Mouse (Mus musculus) kidney, embryonic 16.5 days (tissue): ENCODE data around the gene Apoc2. TPM values are rescaled to one million over a fixed set of nuclear protein-coding genes. Genes with fewer than 3 reads are reported as not detected.

Experiments used
- ATAC-seq: fragments of 200-750 bp; cut with Nextera tagmentation; 2 replicates; pipeline ENCODE4 v1.8.0; 2017; ENCODE audit warnings: moderate TSS enrichment; ENCODE audit not compliant: low FRiP score, low TSS enrichment
- H3K27ac ChIP-seq: fragments of 300-500 bp; sonication (generic); 2 replicates; pipeline ENCODE4 v1.5.1; 2014; ENCODE audit warnings: low read length
- H3K27me3 ChIP-seq: fragments of 300-500 bp; sonication (generic); 2 replicates; pipeline ENCODE4 v1.6.1; 2014; ENCODE audit warnings: low read length, control low read depth, mixed read lengths; ENCODE audit not compliant: insufficient read depth
- H3K36me3 ChIP-seq: fragments of 300-500 bp; sonication (generic); 2 replicates; pipeline ENCODE4 v1.6.1; 2014; ENCODE audit warnings: low read length, control low read depth, mixed read lengths; ENCODE audit not compliant: insufficient read depth
- H3K4me1 ChIP-seq: fragments of 300-500 bp; sonication (generic); 2 replicates; pipeline ENCODE4 v1.6.1; 2014; ENCODE audit warnings: low read length, control low read depth, mixed read lengths; ENCODE audit not compliant: insufficient read depth
- H3K4me2 ChIP-seq: fragments of 300-500 bp; sonication (generic); replicated peaks from 2 replicates; pipeline ENCODE4 v1.6.1; 2014; ENCODE audit warnings: low read depth, low read length
- H3K4me3 ChIP-seq: fragments of 300-500 bp; sonication (generic); 2 replicates; pipeline ENCODE4 v1.5.1; 2014; ENCODE audit warnings: mild to moderate bottlenecking, low read length
- H3K9ac ChIP-seq: fragments of 300-500 bp; sonication (generic); replicated peaks from 2 replicates; pipeline ENCODE4 v1.6.1; 2014; ENCODE audit warnings: low read length
- H3K9me3 ChIP-seq: fragments of 300-500 bp; sonication (generic); 2 replicates; pipeline ENCODE4 v1.6.1; 2016; ENCODE audit warnings: low read length, control low read depth
- WGBS: fragments of 180-500 bp; shearing (Covaris S2); extraction: QIAGEN DNeasy Blood & Tissue Kit; methylation state at CpG from one replicate; pipeline ENCODE4 v1.1.7; 2014; 5-methylcytosine and 5-hydroxymethylcytosine counted together
- polyA plus RNA-seq: library from polyadenylated mRNA; unstranded; fragments of >200 nt; fragmentation: Nextera tagmentation; extraction: Ambion mirVana; gene quantifications from 2 replicates; pipeline ENCODE4 v1.2.1, GENCODE M21; 2015

Apoc2 gene
- polyA plus RNA-seq, 1 experiment from 2014 or later, result 4.7 TPM

GRCm38 (mm10) chr7:19715239-19716054, 37.7 kb upstream of the Apoc2 start, which contains the start of gene Tomm40:
Gene Tomm40, minus strand, starts transcription at chr7:19715438.
- peak; percentile 100 for ATAC-seq
- H3K9ac ChIP-seq, result peak within 1 kb of the TSS; percentile 95
- peak within 1 kb of the TSS; percentile 83 for H3K27ac ChIP-seq
- H3K4me2 ChIP-seq, result peak within 1 kb of the TSS; percentile 79
- peak within 1 kb of the TSS; percentile 81 for H3K4me3 ChIP-seq
- peaks cover 22% of the 10 kb centered on the region for H3K4me1 ChIP-seq
- under 1% methylated on average over 59 of the region's 59 CpGs for WGBS
- H3K9me3 ChIP-seq, result peaks cover under 1% of the 10 kb centered on the region
- H3K27me3 ChIP-seq, result no peaks in the 10 kb centered on the region
- peaks cover 56% of the 10 kb centered on the region for H3K36me3 ChIP-seq

DNA sequence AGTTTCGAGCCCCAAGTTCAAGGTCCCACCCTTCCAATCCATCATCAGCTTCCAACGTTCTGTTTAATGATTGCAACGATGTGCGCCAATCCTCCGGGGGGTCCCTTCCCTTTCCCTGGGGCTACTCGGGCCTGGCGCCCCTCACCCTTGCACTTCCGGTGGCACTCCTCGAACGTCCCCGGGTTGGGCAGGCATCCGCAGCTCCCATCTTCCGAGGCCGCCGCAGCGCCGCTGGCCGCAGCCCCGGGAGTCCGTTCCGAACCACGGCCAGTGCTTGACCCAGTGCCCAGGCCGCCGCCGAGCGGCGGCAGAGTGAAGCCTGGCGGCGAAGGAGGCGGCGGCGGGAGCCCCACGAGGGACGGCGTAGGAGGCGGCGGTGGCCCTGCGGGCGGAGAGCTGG, 37.1 kb upstream of the Apoc2 start:
- peak overlapping the region; percentile 64 for H3K27ac ChIP-seq
- peak overlapping the region; percentile 95 for H3K9ac ChIP-seq
- ATAC-seq, result no peak
- H3K36me3 ChIP-seq, result peaks cover 55% of the 10 kb centered on the region
- peak overlapping the region; percentile 79 for H3K4me2 ChIP-seq
- peak overlapping the region; percentile 81 for H3K4me3 ChIP-seq
- no peaks in the 10 kb centered on the region for H3K27me3 ChIP-seq
- H3K9me3 ChIP-seq, result no peaks in the 10 kb centered on the region
- peaks cover 22% of the 10 kb centered on the region for H3K4me1 ChIP-seq
- WGBS, result under 1% methylated on average over 39 of the region's 39 CpGs

GRCm38 (mm10) chr7:19713598-19713997, 35.9 kb upstream of the Apoc2 start:
- peaks cover 58% of the 10 kb centered on the region for H3K36me3 ChIP-seq
- no peak overlapping the region for H3K4me2 ChIP-seq
- H3K4me3 ChIP-seq, result no peak overlapping the region
- H3K9me3 ChIP-seq, result no peaks in the 10 kb centered on the region
- no peak for ATAC-seq
- H3K27me3 ChIP-seq, result no peaks in the 10 kb centered on the region
- WGBS, result 81% methylated on average over 9 of the region's 9 CpGs
- H3K4me1 ChIP-seq, result peaks cover 22% of the 10 kb centered on the region
- H3K9ac ChIP-seq, result no peak overlapping the region
- H3K27ac ChIP-seq, result no peak overlapping the region

- H3K9ac ChIP-seq, result no peak overlapping the region
- WGBS, result 49% methylated on average over 4 of the region's 4 CpGs
- H3K36me3 ChIP-seq, result peaks cover 57% of the 10 kb centered on the region
- ATAC-seq, result no peak
- no peaks in the 10 kb centered on the region for H3K9me3 ChIP-seq
- no peak overlapping the region for H3K4me2 ChIP-seq
- H3K27ac ChIP-seq, result no peak overlapping the region
- no peaks in the 10 kb centered on the region for H3K27me3 ChIP-seq
- no peak overlapping the region for H3K4me3 ChIP-seq
- H3K4me1 ChIP-seq, result peaks cover 22% of the 10 kb centered on the region
These were observed 35.5 kb upstream of the Apoc2 start for GRCm38 (mm10) chr7:19713196-19713595.

GRCm38 (mm10) chr7:19712414-19712813, 34.7 kb upstream of the Apoc2 start:
- Histone ChIP-seq H3K4me3 (no peak overlapping the region), H3K4me1 (peaks cover 22% of the 10 kb centered on the region), H3K4me2 (no peak overlapping the region), H3K36me3 (peaks cover 62% of the 10 kb centered on the region), H3K27me3 (no peaks in the 10 kb centered on the region), H3K27ac (no peak overlapping the region), H3K9me3 (no peaks in the 10 kb centered on the region), H3K9ac (no peak overlapping the region)
- 84% methylated on average over 4 of the region's 4 CpGs for WGBS
- no peak for ATAC-seq

DNA sequence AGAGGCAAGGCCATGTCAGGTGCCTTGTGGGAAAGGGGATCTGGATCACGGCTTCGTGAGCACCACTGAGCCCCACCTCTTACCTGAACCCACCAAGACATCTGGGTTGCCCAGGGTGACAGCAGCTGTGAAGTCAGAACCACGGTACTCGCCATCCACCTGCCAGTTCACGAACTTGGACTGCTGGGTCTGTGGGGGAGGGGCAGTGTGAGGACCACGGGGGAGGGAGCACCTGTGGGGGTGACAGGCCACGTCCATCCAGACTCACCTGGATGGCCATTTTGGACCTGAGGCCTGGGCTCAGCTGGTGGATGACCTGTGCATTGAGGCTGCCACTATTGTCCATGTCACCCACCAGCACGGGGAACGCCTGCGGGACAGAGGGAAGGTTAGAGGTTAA, 32.9 kb upstream of the Apoc2 start:
- 86% methylated on average over 10 of the region's 10 CpGs for WGBS

DNA sequence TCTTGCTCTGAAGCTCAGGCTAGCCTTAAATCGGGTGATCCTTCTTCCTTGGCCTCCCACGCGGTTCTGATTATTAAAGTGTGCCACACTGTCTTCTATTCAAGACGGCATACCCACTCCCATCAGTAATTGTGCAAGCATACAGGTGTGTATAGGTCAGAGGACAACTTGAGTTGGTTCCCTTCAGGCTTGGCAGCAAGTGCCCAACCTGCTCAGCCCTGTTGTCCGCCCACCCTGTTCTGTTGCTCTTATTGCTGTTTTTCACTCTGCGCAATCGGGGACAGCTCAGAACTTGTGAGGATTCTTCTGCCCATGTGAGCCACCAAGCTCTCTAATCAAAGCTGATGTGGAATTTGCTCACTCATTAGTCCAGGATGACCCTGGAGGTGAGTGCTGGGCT, 27.5 kb upstream of the Apoc2 start:
- H3K9me3 ChIP-seq, result no peaks in the 10 kb centered on the region
- no peak overlapping the region for H3K4me3 ChIP-seq
- no peak overlapping the region for H3K4me2 ChIP-seq
- no peak overlapping the region for H3K9ac ChIP-seq
- no peak for ATAC-seq
- peaks cover 6% of the 10 kb centered on the region; the same call in 1 of the 2 replicates for H3K4me1 ChIP-seq
- no peak overlapping the region for H3K27ac ChIP-seq
- peaks cover 65% of the 10 kb centered on the region for H3K36me3 ChIP-seq
- WGBS, result 97% methylated on average over 7 of the region's 7 CpGs
- H3K27me3 ChIP-seq, result no peaks in the 10 kb centered on the region

More for the DNA sequence above, 32.9 kb upstream of the Apoc2 start:
- Histone ChIP-seq H3K9me3 (no peaks in the 10 kb centered on the region), H3K4me3 (no peak overlapping the region), H3K9ac (no peak overlapping the region), H3K27me3 (no peaks in the 10 kb centered on the region), H3K27ac (no peak overlapping the region), H3K36me3 (peaks cover 65% of the 10 kb centered on the region), H3K4me2 (no peak overlapping the region), H3K4me1 (peaks cover 14% of the 10 kb centered on the region)
- no peak for ATAC-seq

DNA sequence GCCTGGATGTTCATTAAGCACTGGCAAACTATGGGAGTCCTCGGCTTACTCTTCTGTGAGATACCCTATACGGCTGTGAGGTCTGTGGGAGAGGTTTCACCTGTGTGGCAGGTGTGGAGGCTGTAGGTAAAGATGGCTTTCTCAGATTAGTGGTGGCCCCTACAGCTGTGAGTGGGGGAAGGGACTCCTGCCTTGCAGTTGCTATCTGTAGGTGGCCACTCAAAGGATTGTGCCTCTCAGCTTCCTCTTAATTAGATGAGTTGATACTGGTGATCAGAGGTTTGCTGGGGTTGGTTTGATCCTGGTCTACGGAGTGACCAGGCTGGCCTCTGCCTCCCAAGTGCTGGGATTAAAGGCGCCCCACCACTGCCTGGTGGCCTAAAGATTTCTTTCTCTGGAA, 26.7 kb upstream of the Apoc2 start:
- WGBS, result 90% methylated on average over 4 of the region's 4 CpGs
- Histone ChIP-seq H3K27me3 (no peaks in the 10 kb centered on the region), H3K27ac (no peak overlapping the region), H3K4me3 (no peak overlapping the region), H3K9ac (no peak overlapping the region), H3K36me3 (peaks cover 59% of the 10 kb centered on the region), H3K4me1 (peaks cover 9% of the 10 kb centered on the region), H3K4me2 (no peak overlapping the region), H3K9me3 (no peaks in the 10 kb centered on the region)
- ATAC-seq, result no peak

GRCm38 (mm10) chr7:19702859-19703555, 25.3 kb upstream of the Apoc2 start:
- H3K9ac ChIP-seq, result no peak overlapping the region
- peaks cover 46% of the 10 kb centered on the region for H3K36me3 ChIP-seq
- H3K9me3 ChIP-seq, result no peaks in the 10 kb centered on the region
- peaks cover 23% of the 10 kb centered on the region for H3K4me1 ChIP-seq
- H3K4me2 ChIP-seq, result no peak overlapping the region
- no peak for ATAC-seq
- H3K4me3 ChIP-seq, result no peak overlapping the region
- WGBS, result 89% methylated on average over 14 of the region's 16 CpGs
- no peaks in the 10 kb centered on the region for H3K27me3 ChIP-seq
- H3K27ac ChIP-seq, result no peak overlapping the region
